Mouse (Mus musculus) neural tube, embryonic 13.5 days (tissue): ENCODE measurements around the gene Lgals7. TPM values are rescaled to one million over a fixed set of nuclear protein-coding genes. Genes with fewer than 3 reads are reported as not detected.

Source experiments
- ATAC-seq: fragments of 200-750 bp; cut with Nextera tagmentation; 2 replicates; pipeline ENCODE4 v1.8.0; 2017; ENCODE audit warnings: low read depth, mild to moderate bottlenecking, moderate TSS enrichment, moderate library complexity
- H3K27ac ChIP-seq: fragments of 300-500 bp; sonication (generic); replicated peaks from 2 replicates; pipeline ENCODE4 v1.5.1; 2015; ENCODE audit warnings: moderate library complexity, mild to moderate bottlenecking, inconsistent platforms
- H3K27me3 ChIP-seq: fragments of 300-500 bp; sonication (generic); 2 replicates; pipeline ENCODE4 v1.6.1; 2015; ENCODE audit warnings: mild to moderate bottlenecking, inconsistent platforms
- H3K36me3 ChIP-seq: fragments of 300-500 bp; sonication (generic); 2 replicates; pipeline ENCODE4 v1.6.1; 2015; ENCODE audit warnings: mild to moderate bottlenecking, inconsistent platforms
- H3K4me1 ChIP-seq: fragments of 300-500 bp; sonication (generic); replicated peaks from 2 replicates; pipeline ENCODE4 v1.6.1; 2015; ENCODE audit warnings: inconsistent platforms
- H3K4me2 ChIP-seq: fragments of 300-500 bp; sonication (generic); 2 replicates; pipeline ENCODE4 v1.6.1; 2015; ENCODE audit warnings: inconsistent platforms, mild to moderate bottlenecking, moderate library complexity
- H3K4me3 ChIP-seq: fragments of 300-500 bp; sonication (generic); 2 replicates; pipeline ENCODE4 v1.5.1; 2015; ENCODE audit warnings: mild to moderate bottlenecking, inconsistent platforms
- H3K9ac ChIP-seq: fragments of 300-500 bp; sonication (generic); 2 replicates; pipeline ENCODE4 v1.6.1; 2015; ENCODE audit warnings: moderate library complexity, mild to moderate bottlenecking, inconsistent platforms
- H3K9me3 ChIP-seq: fragments of 300-500 bp; sonication (generic); 2 replicates; pipeline ENCODE4 v1.6.1; 2016; ENCODE audit warnings: inconsistent platforms
- WGBS: fragments of 180-500 bp; shearing (Covaris S2); methylation state at CpG from one replicate; pipeline ENCODE4 v1.1.7; 2015; 5-methylcytosine and 5-hydroxymethylcytosine counted together
- polyA plus RNA-seq: library from polyadenylated mRNA; unstranded; fragments of >200 nt; fragmentation: Nextera tagmentation; extraction: Ambion mirVana; gene quantifications from 2 replicates; pipeline ENCODE4 v1.2.1, GENCODE M21; 2015

Gene Lgals7
- polyA plus RNA-seq, 1 experiment from 2014 or later, result 6.1 TPM

DNA sequence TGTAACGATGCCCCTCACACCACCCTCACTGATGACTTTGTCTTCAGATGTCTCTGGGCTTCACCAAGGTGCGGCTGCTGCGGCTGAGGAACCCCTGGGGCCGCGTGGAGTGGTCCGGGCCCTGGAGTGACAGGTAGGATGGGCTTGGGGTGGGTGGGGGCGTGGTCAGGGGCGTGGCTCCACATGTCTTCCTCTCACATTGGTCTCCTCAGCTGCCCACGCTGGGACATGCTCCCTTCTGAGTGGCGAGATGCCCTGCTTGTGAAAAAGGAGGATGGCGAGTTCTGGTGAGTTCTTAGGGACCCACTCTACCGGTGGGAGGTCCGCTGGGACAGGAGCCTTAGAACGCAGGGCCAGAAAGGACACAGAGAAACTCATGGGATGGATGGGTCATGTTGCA, 22.8 kb downstream of the Lgals7 start:
- no peak overlapping the region for H3K4me3 ChIP-seq
- WGBS, result 32% methylated on average over 14 of the region's 14 CpGs
- no peak overlapping the region for H3K9ac ChIP-seq
- peaks cover 10% of the 10 kb centered on the region for H3K4me1 ChIP-seq
- no peaks in the 10 kb centered on the region for H3K9me3 ChIP-seq
- no peak for ATAC-seq
- no peak overlapping the region for H3K4me2 ChIP-seq
- no peak overlapping the region for H3K27ac ChIP-seq
- H3K27me3 ChIP-seq, result peaks cover 49% of the 10 kb centered on the region
- H3K36me3 ChIP-seq, result peaks cover 10% of the 10 kb centered on the region

DNA sequence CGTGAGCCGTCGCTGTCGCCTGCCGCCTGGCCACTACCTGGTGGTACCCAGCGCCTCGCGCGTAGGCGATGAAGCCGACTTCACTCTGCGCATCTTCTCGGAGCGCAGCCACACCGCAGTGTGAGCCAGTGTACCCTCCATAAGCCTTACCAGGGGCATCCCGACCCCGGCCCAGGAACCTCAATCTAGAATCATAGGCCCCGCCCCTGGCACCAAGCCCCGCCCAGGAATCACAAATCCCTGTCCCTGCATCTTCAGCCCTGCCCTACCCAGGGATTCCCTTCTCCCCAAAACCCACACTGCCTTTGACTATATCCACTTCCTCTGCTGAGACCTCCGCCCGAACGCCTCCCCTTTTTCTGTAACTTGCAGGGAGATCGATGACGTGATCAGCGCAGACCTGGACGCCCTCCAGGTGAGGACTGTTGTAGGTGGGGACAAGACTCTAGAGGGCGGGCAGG, 25.1 kb downstream of the Lgals7 start:
- 0 out of 2 replicates have a peak, but pooled peaks have one; percentile 45 for ATAC-seq
- peaks cover 49% of the 10 kb centered on the region for H3K27me3 ChIP-seq

DNA sequence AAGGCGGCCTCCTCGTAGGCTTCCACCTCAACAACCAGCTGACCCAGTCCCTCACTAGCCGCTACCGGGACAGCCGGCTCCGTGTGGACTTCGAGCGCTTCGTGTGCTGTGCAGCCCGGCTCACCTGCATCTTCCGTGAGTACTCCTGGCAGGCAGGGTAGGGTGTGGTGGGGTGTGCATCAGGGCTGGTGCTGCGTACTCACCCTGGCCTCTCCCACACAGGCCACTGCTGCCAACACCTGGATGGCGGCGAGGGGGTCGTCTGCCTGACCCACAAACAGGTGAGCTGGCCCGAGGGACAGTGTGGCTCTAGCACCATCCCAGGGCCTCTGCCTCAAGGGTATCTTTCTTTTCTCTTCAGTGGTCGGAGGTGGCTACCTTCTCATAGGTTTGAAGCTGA, 28.9 kb downstream of the Lgals7 start:
- Histone ChIP-seq H3K36me3 (peaks cover 70% of the 10 kb centered on the region), H3K4me2 (no peak overlapping the region), H3K27me3 (peaks cover 36% of the 10 kb centered on the region), H3K4me1 (peaks cover 9% of the 10 kb centered on the region), H3K4me3 (no peak overlapping the region), H3K9ac (no peak overlapping the region), H3K9me3 (no peaks in the 10 kb centered on the region), H3K27ac (no peak overlapping the region)
- WGBS, result 97% methylated on average over 17 of the region's 17 CpGs
- ATAC-seq, result no peak

More for the DNA sequence above, 25.1 kb downstream of the Lgals7 start:
- H3K4me1 ChIP-seq, result peaks cover 9% of the 10 kb centered on the region
- no peaks in the 10 kb centered on the region for H3K9me3 ChIP-seq
- peak overlapping the region; percentile 33 for H3K4me3 ChIP-seq
- H3K9ac ChIP-seq, result peak overlapping the region; percentile 60
- H3K27ac ChIP-seq, result no peak overlapping the region
- H3K4me2 ChIP-seq, result peak overlapping the region; percentile 55
- peaks cover 31% of the 10 kb centered on the region for H3K36me3 ChIP-seq
- 3% methylated on average over 27 of the region's 27 CpGs for WGBS

DNA sequence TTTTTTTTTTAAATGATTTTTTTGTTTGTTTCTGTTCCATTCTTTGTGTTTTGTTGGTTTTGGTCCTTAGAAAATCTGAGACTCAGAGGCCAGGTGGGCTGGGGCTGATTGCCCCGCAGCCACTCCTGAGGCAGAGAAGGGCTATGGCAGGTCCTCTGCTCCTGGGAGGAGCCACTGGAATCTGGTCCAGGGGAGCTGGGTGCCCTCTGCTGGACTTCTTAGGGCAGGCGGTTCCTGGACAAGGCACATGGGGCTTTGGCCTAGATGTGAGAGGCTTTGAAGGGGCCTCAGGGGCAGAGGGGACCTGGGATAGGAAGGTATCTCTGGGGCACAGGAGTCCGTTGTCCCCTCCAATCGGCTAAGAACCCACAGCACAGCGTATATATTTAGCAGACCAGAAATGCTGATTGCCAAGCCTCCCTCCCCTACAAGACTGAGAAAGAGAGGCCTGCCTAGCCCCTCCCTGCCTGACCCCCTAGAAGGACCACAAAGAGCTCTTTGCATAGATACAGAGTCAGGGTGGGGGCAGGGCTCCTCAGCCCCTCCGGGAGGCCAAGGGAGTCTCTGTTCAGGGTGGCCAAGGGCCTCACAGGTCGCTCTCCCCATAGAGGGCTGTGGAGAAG, 30.1 kb downstream of the Lgals7 start:
- Histone ChIP-seq H3K36me3 (peaks cover 81% of the 10 kb centered on the region), H3K4me3 (no peak overlapping the region), H3K9me3 (no peaks in the 10 kb centered on the region), H3K4me1 (peaks cover 4% of the 10 kb centered on the region), H3K27me3 (peaks cover 24% of the 10 kb centered on the region), H3K4me2 (no peak overlapping the region), H3K27ac (no peak overlapping the region), H3K9ac (no peak overlapping the region)
- peak; percentile 45; the same call in 1 of the 2 replicates for ATAC-seq
- 56% methylated on average over 7 of the region's 7 CpGs for whole genome bisulfite sequencing

DNA sequence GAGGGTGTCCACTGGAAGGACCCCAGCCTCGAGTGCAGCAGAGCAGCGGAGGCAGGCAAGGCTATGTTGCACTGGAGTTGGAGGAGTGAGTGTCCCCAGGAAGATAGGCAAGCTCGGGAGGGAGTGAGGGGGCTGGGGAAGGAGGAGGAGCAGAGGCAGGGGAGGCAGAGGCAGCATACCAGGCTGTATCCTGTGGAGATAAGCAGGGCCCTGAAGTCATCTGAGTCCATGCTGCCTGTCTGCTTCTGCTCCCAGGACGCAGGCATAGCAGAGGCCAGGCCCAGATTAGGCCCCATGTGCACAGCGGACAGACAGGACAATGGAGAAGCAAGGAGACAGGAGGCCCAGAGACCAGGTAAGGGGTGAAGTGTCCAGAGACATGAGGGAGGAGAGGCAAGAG, 31.3 kb downstream of the Lgals7 start:
- no peaks in the 10 kb centered on the region for H3K9me3 ChIP-seq
- H3K4me3 ChIP-seq, result no peak overlapping the region
- no peak for ATAC-seq
- H3K27ac ChIP-seq, result no peak overlapping the region
- 71% methylated on average over 5 of the region's 5 CpGs for WGBS
- H3K4me1 ChIP-seq, result no peaks in the 10 kb centered on the region
- H3K4me2 ChIP-seq, result no peak overlapping the region
- peaks cover 93% of the 10 kb centered on the region for H3K36me3 ChIP-seq
- no peak overlapping the region for H3K9ac ChIP-seq
- peaks cover 12% of the 10 kb centered on the region for H3K27me3 ChIP-seq

DNA sequence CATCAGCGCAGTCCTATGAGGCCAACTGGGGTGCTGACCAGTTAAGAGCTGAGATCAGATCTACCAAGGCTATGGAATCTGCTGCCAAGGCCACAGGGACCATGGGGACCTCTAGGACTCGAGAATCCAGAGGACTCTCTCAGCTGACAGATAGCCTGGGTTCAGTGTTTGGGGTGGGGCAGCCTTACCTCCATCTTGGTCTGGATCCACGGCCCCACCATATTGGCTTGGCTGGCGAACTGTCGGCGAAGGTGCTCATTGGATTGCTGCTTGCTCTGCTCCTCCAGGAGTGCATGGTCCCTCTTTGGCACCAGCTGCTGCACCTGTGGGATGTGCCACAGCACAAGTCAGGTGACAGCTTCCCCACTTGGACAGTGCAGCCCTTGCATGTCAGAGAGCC, 34.0 kb downstream of the Lgals7 start:
- no peaks in the 10 kb centered on the region; the same call in 1 of the 2 replicates for H3K4me1 ChIP-seq
- H3K9ac ChIP-seq, result no peak overlapping the region
- H3K9me3 ChIP-seq, result no peaks in the 10 kb centered on the region
- 93% methylated on average over 6 of the region's 6 CpGs for WGBS
- no peaks in the 10 kb centered on the region for H3K27me3 ChIP-seq
- H3K4me2 ChIP-seq, result no peak overlapping the region
- peaks cover 99% of the 10 kb centered on the region for H3K36me3 ChIP-seq
- no peak for ATAC-seq
- H3K4me3 ChIP-seq, result no peak overlapping the region
- H3K27ac ChIP-seq, result no peak overlapping the region

DNA sequence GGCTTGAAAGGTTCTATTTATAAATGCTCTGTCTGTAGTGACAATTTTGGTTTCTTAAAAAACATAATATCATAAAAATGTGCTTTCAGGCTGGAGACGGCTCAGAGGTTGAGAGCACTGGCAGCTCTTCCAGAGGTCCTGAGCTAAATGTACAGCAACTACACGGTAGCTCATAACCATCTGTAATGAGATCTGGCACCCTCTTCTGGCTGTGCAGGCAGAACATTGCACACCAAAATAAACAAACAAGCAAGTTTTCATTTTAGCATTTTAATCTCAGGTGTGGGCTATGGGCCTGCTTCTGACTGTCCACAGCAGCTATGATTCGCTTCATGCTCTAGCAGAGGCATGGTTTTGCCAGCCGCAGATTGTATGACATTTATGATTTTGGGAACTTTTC, 36.3 kb downstream of the Lgals7 start:
- no peak overlapping the region for H3K27ac ChIP-seq
- no peaks in the 10 kb centered on the region; the same call in 1 of the 2 replicates for H3K4me1 ChIP-seq
- H3K36me3 ChIP-seq, result peaks cover 100% of the 10 kb centered on the region
- ATAC-seq, result no peak
- H3K9me3 ChIP-seq, result no peaks in the 10 kb centered on the region
- no peaks in the 10 kb centered on the region for H3K27me3 ChIP-seq
- no peak overlapping the region for H3K9ac ChIP-seq
- no peak overlapping the region for H3K4me3 ChIP-seq
- WGBS, result 88% methylated on average over 4 of the region's 4 CpGs
- H3K4me2 ChIP-seq, result no peak overlapping the region

DNA sequence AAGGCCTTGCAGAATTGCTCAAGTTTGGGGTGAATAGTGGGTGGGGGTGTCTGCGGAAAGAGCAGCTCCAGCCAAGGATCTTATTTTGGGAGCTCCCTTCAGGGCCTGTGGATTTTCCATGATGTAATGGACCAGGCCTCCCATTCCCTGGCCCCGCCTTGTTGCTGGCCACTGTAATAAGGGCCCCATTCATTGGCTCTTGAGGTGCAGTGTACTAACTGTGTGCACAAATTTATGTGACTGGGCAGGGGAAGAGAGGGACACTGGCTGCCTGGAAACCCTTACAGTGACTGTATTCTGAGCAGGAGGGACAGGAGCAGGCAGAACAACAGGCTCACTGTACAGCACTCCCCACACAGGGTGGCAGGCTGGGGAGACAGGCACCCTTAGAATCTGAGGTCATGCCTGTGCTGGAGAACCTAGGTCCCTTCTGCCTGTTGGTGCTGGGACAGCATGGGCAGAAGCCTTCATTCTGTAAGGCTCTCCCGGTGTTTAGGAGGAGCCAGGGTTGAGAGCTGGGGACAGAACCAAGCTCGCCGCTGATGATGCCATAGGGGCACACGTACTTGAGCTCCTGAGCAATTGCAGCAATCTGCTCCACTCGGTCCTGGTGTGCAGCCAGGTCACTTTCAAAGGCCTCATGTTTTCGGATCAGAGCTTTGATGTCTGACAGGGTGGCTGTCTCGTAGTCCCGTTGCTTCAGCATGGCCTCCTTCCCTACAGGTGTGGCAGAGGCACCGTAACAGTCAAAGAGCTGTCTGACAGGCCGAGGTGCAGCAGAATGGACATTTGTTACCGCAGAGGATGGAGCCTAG, 37.9 kb downstream of the Lgals7 start:
- Histone ChIP-seq H3K9ac (no peak overlapping the region), H3K4me1 (no peaks in the 10 kb centered on the region; the same call in 1 of the 2 replicates), H3K27me3 (no peaks in the 10 kb centered on the region), H3K9me3 (no peaks in the 10 kb centered on the region), H3K27ac (peak overlapping the region; percentile 75), H3K4me3 (no peak overlapping the region), H3K36me3 (peaks cover 100% of the 10 kb centered on the region), H3K4me2 (no peak overlapping the region)
- WGBS, result 83% methylated on average over 13 of the region's 13 CpGs
- peak; percentile 79 for ATAC-seq

DNA sequence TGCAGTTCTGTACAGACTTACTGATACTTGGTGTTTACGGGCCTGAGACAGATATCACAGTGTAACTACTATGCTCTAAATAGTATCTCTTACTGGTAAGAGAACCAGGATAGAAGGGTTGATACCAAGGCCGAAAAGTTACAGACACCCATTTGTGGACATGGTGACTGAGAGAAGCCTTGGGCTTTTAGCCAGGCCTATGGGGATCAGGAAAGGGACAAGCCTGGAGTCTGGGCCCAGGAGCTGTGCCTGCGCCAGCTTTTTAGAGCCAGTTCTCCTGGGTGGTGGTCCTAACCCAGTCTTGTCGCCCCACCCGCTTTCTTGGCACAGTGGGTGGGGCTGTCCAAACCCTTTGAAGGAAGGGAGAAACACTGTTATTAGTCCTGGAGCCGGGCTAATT, 38.5 kb downstream of the Lgals7 start:
- H3K27ac ChIP-seq, result peak overlapping the region; percentile 75; the same call in 1 of the 2 replicates
- H3K36me3 ChIP-seq, result peaks cover 100% of the 10 kb centered on the region
- H3K4me1 ChIP-seq, result no peaks in the 10 kb centered on the region; the same call in 1 of the 2 replicates
- H3K4me3 ChIP-seq, result no peak overlapping the region
- no peak overlapping the region for H3K4me2 ChIP-seq
- H3K9me3 ChIP-seq, result no peaks in the 10 kb centered on the region
- H3K27me3 ChIP-seq, result no peaks in the 10 kb centered on the region
- WGBS, result 90% methylated on average over 6 of the region's 6 CpGs
- no peak overlapping the region for H3K9ac ChIP-seq
- ATAC-seq, result no peak

DNA sequence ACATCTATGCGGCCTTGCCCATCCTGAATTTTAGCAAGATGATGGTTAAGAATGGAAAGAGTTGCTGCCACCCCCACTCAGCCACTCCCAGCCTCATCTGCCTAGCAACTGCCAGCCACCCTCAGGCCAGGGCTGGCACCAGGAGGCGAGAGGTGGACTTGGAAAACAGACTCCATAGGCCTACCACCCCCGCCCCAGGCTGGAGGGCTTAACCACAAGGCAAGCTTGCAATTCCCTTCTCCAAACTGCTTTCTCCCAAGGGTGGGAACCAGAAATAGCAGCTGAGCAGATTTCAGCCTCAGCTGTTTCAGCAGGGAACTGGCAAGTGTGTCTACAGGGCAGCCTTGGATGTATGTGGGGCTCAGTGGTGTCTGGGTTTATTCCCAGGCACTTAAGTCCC, 39.2 kb downstream of the Lgals7 start:
- Histone ChIP-seq H3K27me3 (no peaks in the 10 kb centered on the region), H3K4me1 (no peaks in the 10 kb centered on the region; the same call in 1 of the 2 replicates), H3K9ac (no peak overlapping the region), H3K4me2 (no peak overlapping the region), H3K27ac (peak overlapping the region; percentile 75; the same call in 1 of the 2 replicates), H3K36me3 (peaks cover 100% of the 10 kb centered on the region), H3K9me3 (no peaks in the 10 kb centered on the region), H3K4me3 (no peak overlapping the region)
- ATAC-seq, result no peak
- WGBS, result 88% methylated on average over 3 of the region's 3 CpGs

DNA sequence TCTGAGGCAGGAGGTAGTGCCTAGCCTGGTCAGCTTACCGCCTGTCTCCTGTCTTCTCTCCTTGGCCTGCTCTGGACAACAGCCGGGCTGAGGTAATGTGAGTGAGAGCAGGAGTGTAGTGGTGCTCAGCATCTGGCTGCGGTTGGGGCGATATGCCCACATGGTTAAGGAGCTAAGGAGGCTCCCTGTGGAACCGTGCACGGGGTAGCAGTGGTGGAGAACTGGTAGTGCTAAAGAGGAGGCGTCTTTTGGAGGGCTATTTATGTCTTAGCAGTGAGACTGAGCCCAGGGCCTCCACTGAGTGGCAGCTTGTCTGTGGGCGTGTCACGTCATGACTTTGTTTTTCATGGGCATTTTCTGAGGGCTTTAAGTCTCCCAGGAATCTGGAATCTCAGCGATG, 40.1 kb downstream of the Lgals7 start:
- no peak overlapping the region for H3K9ac ChIP-seq
- no peak overlapping the region for H3K27ac ChIP-seq
- H3K4me2 ChIP-seq, result no peak overlapping the region
- no peak overlapping the region for H3K4me3 ChIP-seq
- no peaks in the 10 kb centered on the region for H3K27me3 ChIP-seq
- H3K4me1 ChIP-seq, result no peaks in the 10 kb centered on the region; the same call in 1 of the 2 replicates
- 95% methylated on average over 10 of the region's 10 CpGs for WGBS
- no peak for ATAC-seq
- H3K36me3 ChIP-seq, result peaks cover 100% of the 10 kb centered on the region
- H3K9me3 ChIP-seq, result no peaks in the 10 kb centered on the region

DNA sequence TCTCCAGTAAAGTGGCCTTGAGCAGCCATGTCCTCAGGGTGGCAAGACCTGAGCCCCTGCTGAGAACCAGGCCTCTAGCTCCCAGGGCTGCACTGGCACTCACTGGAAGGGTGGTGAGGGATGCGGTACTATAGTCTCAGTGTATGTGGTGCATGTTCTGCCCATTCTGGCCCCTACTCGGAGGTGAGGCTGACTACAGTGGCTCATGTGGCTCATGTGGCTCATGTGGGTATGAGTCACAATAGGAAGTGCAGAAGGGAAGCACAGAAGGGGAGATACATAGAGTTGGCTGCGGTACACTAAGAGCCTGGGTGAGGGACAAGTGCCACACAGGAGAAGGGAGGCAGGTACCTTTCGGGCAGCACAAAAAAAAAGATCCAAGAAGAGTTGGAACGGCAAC, 43.5 kb downstream of the Lgals7 start:
- no peak overlapping the region for H3K4me2 ChIP-seq
- no peak for ATAC-seq
- no peaks in the 10 kb centered on the region for H3K9me3 ChIP-seq
- H3K27ac ChIP-seq, result no peak overlapping the region
- WGBS, result 91% methylated on average over 5 of the region's 5 CpGs
- H3K27me3 ChIP-seq, result no peaks in the 10 kb centered on the region
- H3K36me3 ChIP-seq, result peaks cover 100% of the 10 kb centered on the region
- H3K9ac ChIP-seq, result no peak overlapping the region
- H3K4me1 ChIP-seq, result no peaks in the 10 kb centered on the region; the same call in 1 of the 2 replicates
- H3K4me3 ChIP-seq, result no peak overlapping the region
